Mouse (Mus musculus): ENCODE results near the gene Kdelr2.

GRCm38 (mm10) chr5:143371146-143371510 is 32.5 kb upstream of the Kdelr2 start:
- TF ChIP-seq CTCF (IDR thresholded peaks at IDR 0.05; ENCODE audit: low read depth, low read length) (no peak), POLR2A (IDR thresholded peaks at IDR 0.05; ENCODE audit: extremely low read depth, insufficient read depth, low read length) (no peak)
